Mouse (Mus musculus) C2C12 (cell line): ENCODE results near the gene Rabif.

ENCODE experiments used
- CEBPB ChIP-seq: IDR thresholded peaks from one replicate; pipeline ENCODE4 v1.6.1; 2011; ENCODE audit warnings: low read depth, mild to moderate bottlenecking, control low read depth, moderate library complexity
- CTCF ChIP-seq: IDR thresholded peaks from one replicate; pipeline ENCODE4 v1.5.1; 2011; ENCODE audit not compliant: control insufficient read depth, insufficient read depth, insufficient read length
- MAX ChIP-seq: IDR thresholded peaks from one replicate; pipeline ENCODE4 v1.6.1; 2011; ENCODE audit warnings: mild to moderate bottlenecking, control low read depth
- MYOD1 ChIP-seq: IDR thresholded peaks from one replicate; pipeline ENCODE4 v1.6.1; 2011; ENCODE audit warnings: low read depth; ENCODE audit not compliant: control insufficient read depth, insufficient read length
- MYOG ChIP-seq: IDR thresholded peaks from one replicate; pipeline ENCODE4 v1.6.1; 2011; ENCODE audit not compliant: control insufficient read depth, insufficient read length; ENCODE audit errors: extremely low read depth
- USF1 ChIP-seq: IDR thresholded peaks from one replicate; pipeline ENCODE4 v1.6.1; 2011; ENCODE audit warnings: low read depth, mild to moderate bottlenecking, control low read depth, moderate library complexity

GRCm38 (mm10) chr1:134512584-134512983 lies 18.1 kb downstream of the Rabif start:
- TF ChIP-seq CTCF = no peak
- TF ChIP-seq USF1 = no peak
- no peak for TF ChIP-seq MYOG
- no peak for TF ChIP-seq CEBPB
- no peak for TF ChIP-seq MAX
- TF ChIP-seq MYOD1 = no peak
